Mouse (Mus musculus): ENCODE data around the gene Rab25. TPM values are rescaled to one million over a fixed set of nuclear protein-coding genes. Genes with fewer than 3 reads are reported as not detected.
"Not testable (repeated sequence)": the region's sequence is repeated elsewhere in the genome, so short reads cannot be mapped to it uniquely, and the experiment has no call there.

Rab25 gene
- polyA plus RNA-seq, 1 experiment from 2014 or later, result 0.15 TPM

DNA sequence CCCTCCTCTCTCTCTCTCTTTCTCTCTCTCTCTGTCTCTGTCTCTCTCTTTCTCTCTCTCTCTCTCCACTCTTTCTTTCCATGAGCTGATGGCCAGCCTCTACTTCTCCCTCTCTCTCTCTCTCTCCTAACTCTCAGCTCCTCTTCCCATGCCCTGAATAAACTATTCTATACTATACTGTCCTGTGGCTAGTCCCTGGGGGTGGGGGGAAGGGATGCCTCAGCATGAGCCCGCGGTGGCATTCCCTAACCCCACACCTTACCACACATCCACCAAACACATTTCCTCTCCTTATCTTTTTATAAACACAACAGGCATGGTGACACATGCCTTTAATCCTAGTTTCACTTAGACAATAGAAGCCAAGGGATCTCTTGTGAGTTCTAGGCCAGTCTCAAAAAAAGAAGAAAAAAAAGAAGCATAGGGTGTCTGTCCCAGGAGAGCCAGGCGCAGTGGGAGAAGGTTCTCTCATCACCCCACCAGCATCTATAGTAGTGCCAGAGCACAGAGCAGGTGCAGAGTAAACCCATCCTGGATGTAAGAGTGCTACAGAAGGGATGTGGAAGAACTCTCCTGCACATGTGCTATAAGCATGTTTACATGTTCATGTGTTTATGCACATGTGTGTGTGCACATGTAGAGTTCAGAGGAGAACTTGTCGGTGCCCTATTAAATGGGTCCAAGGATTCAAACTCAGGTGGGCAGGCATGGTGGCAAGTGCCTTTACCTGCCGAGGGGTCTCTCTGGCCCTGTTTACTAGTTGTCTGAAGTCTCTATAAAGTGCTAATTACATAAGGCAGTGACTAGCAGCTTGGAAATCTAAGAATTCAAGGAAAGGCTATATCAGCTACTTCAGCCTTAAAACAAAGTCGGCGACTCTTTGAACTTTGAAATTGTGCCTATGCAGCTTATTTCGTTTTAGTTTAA lies 30.7 kb upstream of the Rab25 start:
- Histone ChIP-seq H3K9ac (replicated peaks) (peak overlapping the region; percentile 95), H3K36me3 (peaks cover 28% of the 10 kb centered on the region), H3K4me2 (replicated peaks) (peak overlapping the region; percentile 53), H3K4me3 (peak overlapping the region; percentile 90), H3K27me3 (no peaks in the 10 kb centered on the region), H3K4me1 (peaks cover 18% of the 10 kb centered on the region), H3K9me3 (no peaks in the 10 kb centered on the region), H3K27ac (replicated peaks) (0 out of 2 replicates have a peak overlapping the region, but pooled peaks have one; percentile 71)
- ATAC-seq (replicated peaks), result peak; percentile 49
- 57% methylated on average over 8 of the region's 8 CpGs for WGBS

GRCm38 (mm10) chr3:88577846-88578245 lies 29.7 kb upstream of the Rab25 start:
- H3K9me3 ChIP-seq; H3K9ac ChIP-seq (replicated peaks); H3K4me3 ChIP-seq; ATAC-seq (replicated peaks); H3K27me3 ChIP-seq; H3K4me2 ChIP-seq (replicated peaks); H3K27ac ChIP-seq (replicated peaks): not testable (repeated sequence)
- peaks cover 18% of the 10 kb centered on the region for H3K4me1 ChIP-seq
- peaks cover 19% of the 10 kb centered on the region for H3K36me3 ChIP-seq
- 90% methylated on average over 5 of the region's 5 CpGs for WGBS

DNA sequence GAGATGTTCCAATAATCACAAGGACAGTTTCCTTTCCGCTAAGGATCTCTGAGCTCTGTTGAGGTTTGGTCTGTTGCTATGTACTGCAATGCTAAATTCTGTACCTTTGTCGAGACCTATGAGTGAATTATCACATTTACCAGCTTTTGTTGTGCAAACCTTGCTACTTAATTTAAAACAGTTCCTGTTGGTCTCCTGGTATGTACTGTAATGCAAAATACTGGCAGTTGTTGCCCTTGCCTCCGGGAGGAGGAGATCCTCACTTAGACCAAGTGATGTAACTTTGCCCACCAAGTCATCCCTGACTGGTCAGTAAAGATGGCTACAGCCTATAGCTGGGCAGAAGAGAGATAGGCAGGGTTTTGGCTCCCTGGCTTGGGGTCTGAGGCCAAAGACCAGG lies 27.4 kb upstream of the Rab25 start, which contains the start of gene Ssr2:
Gene Ssr2, plus strand, starts transcription at position 337 of the 400 bp plus-strand sequence.
- H3K36me3 ChIP-seq, result peaks cover 4% of the 10 kb centered on the region; the same call in 1 of the 2 replicates
- ATAC-seq (replicated peaks), result no peak
- no peaks in the 10 kb centered on the region for H3K27me3 ChIP-seq
- H3K4me2 ChIP-seq (replicated peaks), result no peak within 1 kb of the TSS
- H3K4me1 ChIP-seq, result peaks cover 12% of the 10 kb centered on the region
- H3K9me3 ChIP-seq, result no peaks in the 10 kb centered on the region
- no peak within 1 kb of the TSS for H3K4me3 ChIP-seq
- WGBS, result 86% methylated on average over 3 of the region's 3 CpGs
- no peak within 1 kb of the TSS for H3K27ac ChIP-seq (replicated peaks)
- no peak within 1 kb of the TSS for H3K9ac ChIP-seq (replicated peaks)

DNA sequence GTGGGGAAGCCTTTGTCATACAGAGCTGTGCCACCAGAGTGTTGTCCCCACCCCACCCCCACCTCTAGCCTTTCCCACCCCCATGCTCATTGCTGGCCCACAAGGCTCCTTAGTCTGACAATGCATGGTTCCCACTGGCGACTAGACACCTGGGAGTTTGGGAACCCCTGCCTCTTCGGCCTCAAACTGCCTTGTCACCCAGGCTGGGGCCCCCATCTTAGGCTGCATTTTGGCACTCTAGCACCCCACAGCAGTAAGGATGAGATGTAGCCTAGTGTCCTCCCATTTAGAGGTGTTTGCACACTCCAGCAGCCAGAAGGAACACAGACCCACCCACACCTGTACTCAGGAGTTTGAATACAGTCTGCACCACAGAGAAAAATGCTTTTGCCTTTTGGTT lies 25.7 kb upstream of the Rab25 start:
- Histone ChIP-seq H3K36me3 (peaks cover 21% of the 10 kb centered on the region), H3K4me1 (peaks cover under 1% of the 10 kb centered on the region), H3K9ac (replicated peaks) (no peak overlapping the region), H3K9me3 (no peaks in the 10 kb centered on the region), H3K27ac (replicated peaks) (no peak overlapping the region), H3K4me2 (replicated peaks) (no peak overlapping the region), H3K27me3 (no peaks in the 10 kb centered on the region), H3K4me3 (no peak overlapping the region)
- no peak for ATAC-seq (replicated peaks)
- 87% methylated on average over 2 of the region's 2 CpGs for WGBS

- no peak overlapping the region for H3K4me2 ChIP-seq (replicated peaks)
- no peaks in the 10 kb centered on the region for H3K4me1 ChIP-seq
- no peaks in the 10 kb centered on the region for H3K27me3 ChIP-seq
- H3K9ac ChIP-seq (replicated peaks), result no peak overlapping the region
- whole genome bisulfite sequencing, result 85% methylated on average over 2 of the region's 2 CpGs
- no peak overlapping the region for H3K4me3 ChIP-seq
- peaks cover 31% of the 10 kb centered on the region for H3K36me3 ChIP-seq
- no peak overlapping the region for H3K27ac ChIP-seq (replicated peaks)
- no peaks in the 10 kb centered on the region for H3K9me3 ChIP-seq
- no peak for ATAC-seq (replicated peaks)
These were observed 24.7 kb upstream of the Rab25 start for GRCm38 (mm10) chr3:88572835-88573234.

DNA sequence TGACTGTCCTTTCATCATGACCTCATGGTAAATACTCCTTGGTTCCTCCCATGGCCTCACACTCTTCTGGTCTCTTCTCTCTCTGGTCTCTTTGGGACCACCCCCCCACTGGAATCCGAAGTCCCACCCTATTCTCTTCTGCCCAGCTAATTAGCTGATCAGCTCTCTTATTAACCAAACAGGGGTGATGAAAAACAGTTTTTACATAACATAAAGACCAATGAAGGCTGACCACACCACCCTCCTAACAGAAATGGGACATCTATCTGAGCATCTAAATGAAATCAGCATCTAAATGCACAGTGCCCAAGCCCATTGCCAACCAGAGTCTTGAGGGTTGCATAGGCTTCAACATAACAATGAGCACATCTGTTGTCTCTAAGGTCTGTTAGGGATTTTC lies 23.8 kb upstream of the Rab25 start:
- H3K4me1 ChIP-seq, result no peaks in the 10 kb centered on the region
- no peaks in the 10 kb centered on the region for H3K9me3 ChIP-seq
- H3K9ac ChIP-seq (replicated peaks), result no peak overlapping the region
- H3K4me2 ChIP-seq (replicated peaks), result no peak overlapping the region
- peaks cover 39% of the 10 kb centered on the region for H3K36me3 ChIP-seq
- no peak overlapping the region for H3K27ac ChIP-seq (replicated peaks)
- WGBS, result 89% methylated on average over 1 of the region's 1 CpGs
- H3K4me3 ChIP-seq, result no peak overlapping the region
- H3K27me3 ChIP-seq, result no peaks in the 10 kb centered on the region
- ATAC-seq (replicated peaks), result no peak

- Histone ChIP-seq H3K27ac (replicated peaks) (no peak overlapping the region), H3K4me3 (no peak overlapping the region), H3K9ac (replicated peaks) (no peak overlapping the region), H3K4me1 (no peaks in the 10 kb centered on the region), H3K36me3 (peaks cover 55% of the 10 kb centered on the region), H3K27me3 (no peaks in the 10 kb centered on the region), H3K4me2 (replicated peaks) (no peak overlapping the region), H3K9me3 (no peaks in the 10 kb centered on the region)
- WGBS, result 95% methylated on average over 10 of the region's 10 CpGs
- ATAC-seq (replicated peaks), result no peak
These were observed 22.2 kb upstream of the Rab25 start for GRCm38 (mm10) chr3:88570341-88570740.

GRCm38 (mm10) chr3:88569694-88570093 lies 21.6 kb upstream of the Rab25 start:
- H3K4me1 ChIP-seq, result no peaks in the 10 kb centered on the region
- H3K27ac ChIP-seq (replicated peaks), result no peak overlapping the region
- no peak overlapping the region for H3K9ac ChIP-seq (replicated peaks)
- H3K4me2 ChIP-seq (replicated peaks), result no peak overlapping the region
- no peaks in the 10 kb centered on the region for H3K9me3 ChIP-seq
- H3K36me3 ChIP-seq, result peaks cover 61% of the 10 kb centered on the region
- WGBS, result 93% methylated on average over 5 of the region's 5 CpGs
- H3K27me3 ChIP-seq, result no peaks in the 10 kb centered on the region
- no peak overlapping the region for H3K4me3 ChIP-seq
- ATAC-seq (replicated peaks), result no peak

DNA sequence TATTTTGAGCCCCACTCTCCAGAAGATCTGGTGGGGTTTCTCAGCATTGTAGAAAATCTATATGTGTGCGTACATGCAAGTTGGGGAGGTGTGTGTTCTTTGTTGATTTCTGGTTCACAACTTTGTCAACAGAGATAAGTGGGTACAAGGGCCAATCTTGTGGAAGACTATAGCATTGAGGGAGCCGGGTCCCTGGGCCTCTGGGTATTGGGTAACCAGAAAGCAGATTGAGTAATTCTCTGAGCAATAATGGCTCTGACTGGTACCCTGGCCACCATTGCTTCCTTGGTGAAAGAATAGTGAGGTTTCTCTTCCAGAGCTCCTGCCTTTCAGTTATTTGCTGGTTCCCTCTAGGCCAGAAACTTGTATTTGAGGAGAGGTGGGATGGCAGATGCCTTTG lies 21.0 kb upstream of the Rab25 start:
- Histone ChIP-seq H3K4me2 (replicated peaks) (no peak overlapping the region), H3K9me3 (no peaks in the 10 kb centered on the region), H3K27ac (replicated peaks) (no peak overlapping the region), H3K9ac (replicated peaks) (no peak overlapping the region), H3K27me3 (no peaks in the 10 kb centered on the region), H3K4me1 (no peaks in the 10 kb centered on the region), H3K36me3 (peaks cover 67% of the 10 kb centered on the region), H3K4me3 (no peak overlapping the region)
- WGBS, result 93% methylated on average over 2 of the region's 2 CpGs
- ATAC-seq (replicated peaks), result no peak

DNA sequence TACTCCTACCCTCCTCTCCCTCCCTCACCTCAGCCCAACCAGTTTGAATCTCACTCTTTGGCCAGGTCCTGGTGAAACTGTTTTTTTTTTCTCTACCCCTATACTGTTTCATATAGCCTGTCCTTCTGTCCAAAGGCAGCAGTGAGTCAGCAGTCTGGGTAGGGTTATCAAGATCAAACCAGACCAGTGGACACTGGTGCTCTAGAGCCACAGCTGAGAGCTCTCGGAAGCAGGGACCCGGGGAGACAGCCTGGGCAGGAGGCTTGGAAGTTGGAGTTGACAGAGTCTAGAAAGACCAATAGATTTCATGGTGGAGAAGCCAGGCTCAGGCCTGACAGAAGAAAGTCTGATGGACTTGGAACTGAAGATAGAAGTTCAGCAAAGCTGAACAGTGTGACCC lies 20.5 kb upstream of the Rab25 start:
- H3K27me3 ChIP-seq, result no peaks in the 10 kb centered on the region
- 94% methylated on average over 2 of the region's 2 CpGs for WGBS
- no peaks in the 10 kb centered on the region for H3K4me1 ChIP-seq
- H3K36me3 ChIP-seq, result peaks cover 72% of the 10 kb centered on the region
- no peak overlapping the region for H3K27ac ChIP-seq (replicated peaks)
- no peak overlapping the region for H3K9ac ChIP-seq (replicated peaks)
- no peak overlapping the region for H3K4me2 ChIP-seq (replicated peaks)
- no peak for ATAC-seq (replicated peaks)
- H3K4me3 ChIP-seq, result no peak overlapping the region
- H3K9me3 ChIP-seq, result no peaks in the 10 kb centered on the region

DNA sequence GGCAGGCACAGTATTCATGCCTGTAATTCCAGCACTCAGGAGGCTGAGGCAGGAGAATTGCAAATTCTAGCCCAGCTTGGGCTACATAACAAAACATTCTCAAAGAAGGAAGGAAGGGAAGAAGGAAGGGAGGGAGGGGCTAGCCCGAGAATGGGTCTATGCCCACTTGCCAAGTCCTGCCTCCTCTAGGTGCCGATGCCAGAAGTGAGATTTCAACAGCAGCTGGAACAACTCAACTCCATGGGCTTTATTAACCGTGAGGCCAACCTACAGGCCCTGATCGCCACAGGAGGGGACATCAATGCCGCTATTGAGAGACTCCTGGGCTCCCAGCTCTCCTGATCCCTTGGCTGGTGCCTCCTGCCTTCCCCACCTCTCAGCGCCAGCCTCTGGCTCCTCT lies 19.8 kb upstream of the Rab25 start:
- ATAC-seq (replicated peaks), result no peak
- Histone ChIP-seq H3K27ac (replicated peaks) (no peak overlapping the region), H3K4me3 (no peak overlapping the region), H3K9me3 (no peaks in the 10 kb centered on the region), H3K27me3 (no peaks in the 10 kb centered on the region), H3K36me3 (peaks cover 79% of the 10 kb centered on the region), H3K9ac (replicated peaks) (no peak overlapping the region), H3K4me1 (no peaks in the 10 kb centered on the region), H3K4me2 (replicated peaks) (no peak overlapping the region)
- WGBS, result 94% methylated on average over 6 of the region's 6 CpGs

DNA sequence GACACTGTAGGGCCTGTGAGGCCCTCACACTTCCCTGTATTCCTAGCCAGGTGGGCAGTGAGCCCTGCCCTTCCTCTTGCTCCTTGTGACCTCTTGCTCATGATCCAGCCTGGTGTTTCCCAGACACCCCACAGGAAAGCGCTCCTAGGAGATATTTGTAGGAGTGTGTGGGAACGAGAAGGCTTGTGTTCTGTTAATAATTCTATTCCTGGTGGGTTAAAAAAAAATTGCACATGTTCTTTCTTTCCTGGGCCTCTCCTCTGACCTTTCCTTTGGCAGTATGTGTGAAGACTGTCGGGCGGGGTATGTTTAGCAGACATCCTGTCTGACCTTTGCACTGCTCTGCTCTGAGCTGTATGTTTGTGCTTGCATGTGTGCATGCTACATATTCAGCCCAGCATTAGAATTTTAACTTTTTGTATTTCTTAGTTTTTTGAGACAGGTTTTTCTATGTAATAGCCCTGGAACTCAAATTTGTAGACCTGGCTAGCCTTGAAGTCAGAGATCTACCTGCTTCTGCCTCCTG lies 18.5 kb upstream of the Rab25 start:
- Histone ChIP-seq H3K9me3 (no peaks in the 10 kb centered on the region), H3K27me3 (no peaks in the 10 kb centered on the region), H3K36me3 (peaks cover 90% of the 10 kb centered on the region), H3K9ac (replicated peaks) (no peak overlapping the region), H3K4me3 (no peak overlapping the region), H3K27ac (replicated peaks) (no peak overlapping the region), H3K4me1 (peaks cover 5% of the 10 kb centered on the region; the same call in 1 of the 2 replicates), H3K4me2 (replicated peaks) (no peak overlapping the region)
- WGBS, result 96% methylated on average over 4 of the region's 4 CpGs
- no peak for ATAC-seq (replicated peaks)
